Mouse (Mus musculus): ENCODE results near the gene Ptms.

DNA sequence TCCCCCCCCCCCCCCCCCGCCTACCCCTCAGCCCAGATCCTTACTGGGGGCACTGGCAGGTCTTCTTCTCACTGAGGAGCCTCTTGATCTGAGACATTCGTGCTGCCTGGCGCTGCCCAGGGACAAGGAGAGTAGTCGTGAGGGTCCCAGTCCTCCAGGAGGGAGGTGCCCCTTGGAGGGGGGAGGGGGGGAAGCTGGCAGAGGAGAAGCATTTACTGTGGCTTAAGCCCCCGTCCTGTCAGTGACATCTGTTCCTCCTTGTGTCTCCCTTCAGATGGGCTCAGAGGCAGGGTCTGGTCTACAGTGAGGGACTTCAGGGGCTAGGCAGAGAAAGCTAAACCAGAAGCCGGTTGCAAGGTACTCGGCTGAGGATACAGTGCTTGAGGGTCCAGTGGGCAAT, 53.3 kb downstream of the Ptms start:
- TF ChIP-seq CTCF (IDR thresholded peaks at IDR 0.05; ENCODE audit: low read depth), result no peak
- TF ChIP-seq EP300 (IDR thresholded peaks at IDR 0.05; ENCODE audit: low read depth), result no peak

All from liver, embryonic 14.5 days (tissue).